Mouse (Mus musculus): ENCODE results near the gene Edrf1. TPM values are rescaled to one million over a fixed set of nuclear protein-coding genes. Genes with fewer than 3 reads are reported as not detected.

The Edrf1 gene
- 7.8 and 8.2 TPM in 2 replicates for polyA plus RNA-seq (2015; fragmentation: Nextera tagmentation; extraction: Ambion mirVana)

GRCm38 (mm10) chr7:133637361-133638305 lies at the start of gene Edrf1:
Gene Edrf1 (plus strand): TSS chr7:133637543.

GRCm38 (mm10) chr7:133602058-133602457 lies 35.3 kb upstream of the Edrf1 start, which contains the start of gene Tex36:
Gene Tex36 (minus strand): TSS chr7:133602158.

GRCm38 (mm10) chr7:133679961-133680360 lies 42.6 kb downstream of the Edrf1 start, which contains the start of gene Mmp21:
Gene Mmp21 (minus strand): TSS chr7:133680061.

Other genes with a start within 250 kb of the Edrf1 start
- not detected in 2 replicates for gene Tex36, start 35.4 kb upstream of the Edrf1 start, polyA plus RNA-seq (2015; fragmentation: Nextera tagmentation; extraction: Ambion mirVana)
- 0.10 TPM in 1 of 2 replicates, not detected in the other for gene Mmp21, start 42.5 kb downstream of the Edrf1 start, polyA plus RNA-seq (2015; fragmentation: Nextera tagmentation; extraction: Ambion mirVana)
- 97.6 and 116 TPM in 2 replicates for gene Bccip, start 71.8 kb downstream of the Edrf1 start, polyA plus RNA-seq (2015; fragmentation: Nextera tagmentation; extraction: Ambion mirVana)
- 18.4 and 18.5 TPM in 2 replicates for gene Uros, start 72.5 kb downstream of the Edrf1 start, polyA plus RNA-seq (2015; fragmentation: Nextera tagmentation; extraction: Ambion mirVana)
- 0.49 and 0.52 TPM in 2 replicates for gene Fank1, start 139.3 kb downstream of the Edrf1 start, polyA plus RNA-seq (2015; fragmentation: Nextera tagmentation; extraction: Ambion mirVana)
- 33.0 and 38.0 TPM in 2 replicates for gene Dhx32, start 145.2 kb downstream of the Edrf1 start, polyA plus RNA-seq (2015; fragmentation: Nextera tagmentation; extraction: Ambion mirVana)